Mouse (Mus musculus): ENCODE results near the gene Gm42791.

GRCm38 (mm10) chr5:148873116-148873515 is 121.8 kb downstream of the Gm42791 start:
- no peak for TF ChIP-seq CTCF (IDR thresholded peaks at IDR 0.05; ENCODE audit: low read depth, low read length)
- TF ChIP-seq POLR2A (IDR thresholded peaks at IDR 0.05; ENCODE audit: borderline replicate concordance, low read depth, low read length) = no peak
